Mouse (Mus musculus): ENCODE data around the gene Slc38a4.

DNA sequence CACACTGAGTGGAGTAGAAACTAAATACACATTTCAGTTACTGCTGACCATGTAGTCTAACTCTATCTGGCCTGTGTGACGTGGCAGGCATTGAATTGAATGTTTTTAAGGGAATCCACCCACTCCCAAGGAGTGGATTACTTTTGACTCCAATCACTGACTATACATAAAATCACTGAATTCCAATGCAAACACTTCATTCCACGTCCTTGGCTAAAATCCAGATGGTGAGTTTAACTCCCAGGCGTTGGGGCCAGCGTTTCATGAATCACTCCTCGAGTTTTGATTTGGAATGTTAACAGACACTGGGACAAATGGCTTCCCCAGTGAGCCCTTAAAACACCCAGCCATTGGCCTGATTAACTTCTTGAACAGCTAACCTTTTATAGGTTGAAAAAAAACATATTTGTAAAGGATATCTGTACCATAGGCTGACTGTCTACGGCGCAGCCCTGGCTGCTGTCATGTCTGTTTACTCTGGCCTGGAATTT is 13.7 kb downstream of the Slc38a4 start:
- TF ChIP-seq POLR2A (IDR thresholded peaks at IDR 0.05; ENCODE audit: low read depth, low read length) = no peak
- no peak for TF ChIP-seq CTCF (IDR thresholded peaks at IDR 0.05; ENCODE audit: extremely low read depth, insufficient read depth, insufficient read length, insufficient replicate concordance)
